Mouse (Mus musculus): ENCODE measurements around the gene Kctd11. TPM values are rescaled to one million over a fixed set of nuclear protein-coding genes. Genes with fewer than 3 reads are reported as not detected.

The Kctd11 gene
- polyA plus RNA-seq, 1 experiment, result 8.0 TPM

DNA sequence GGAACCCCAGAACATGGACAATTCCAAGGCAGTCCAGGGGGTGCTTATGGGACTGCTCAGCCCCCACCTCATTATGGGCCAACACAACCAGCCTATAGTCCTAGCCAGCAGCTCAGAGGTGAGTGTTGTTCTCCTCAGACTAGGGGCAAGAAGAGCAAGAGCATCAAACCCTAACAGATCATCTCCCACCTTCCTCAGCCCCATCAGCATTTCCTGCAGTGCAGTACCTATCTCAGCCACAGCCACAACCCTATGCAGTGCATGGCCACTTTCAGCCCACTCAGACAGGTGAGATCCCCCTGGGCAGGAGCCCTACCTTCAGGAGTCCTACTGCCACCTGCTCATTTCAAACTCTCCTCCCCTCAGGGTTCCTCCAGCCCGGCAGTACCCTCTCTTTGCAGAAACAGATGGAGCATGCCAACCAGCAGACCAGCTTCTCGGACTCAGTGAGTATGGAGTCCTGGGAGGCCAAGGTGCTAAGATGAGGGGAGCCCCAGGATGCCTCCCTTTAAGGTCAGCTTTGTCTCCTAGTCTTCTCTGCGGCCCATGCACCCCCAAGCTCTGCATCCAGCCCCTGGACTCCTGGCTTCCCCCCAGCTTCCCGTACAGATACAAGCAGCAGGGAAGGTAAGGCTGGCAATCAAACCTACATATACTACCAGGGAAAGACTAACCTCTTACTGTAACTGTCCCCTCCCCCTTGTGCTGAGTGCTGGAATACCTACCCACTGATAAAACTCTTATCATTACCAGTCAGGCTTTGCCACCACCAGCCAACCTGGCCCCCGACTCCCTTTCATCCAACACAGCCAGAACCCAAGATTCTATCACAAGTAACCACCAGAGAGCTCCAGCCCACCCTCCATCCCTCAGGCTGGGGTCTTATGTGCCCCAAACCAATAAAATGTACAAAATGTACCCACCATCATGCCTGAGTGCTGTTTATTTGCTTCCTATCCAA is 34.7 kb upstream of the Kctd11 start:
- 87% methylated on average over 5 of the region's 5 CpGs for WGBS
- TF ChIP-seq POLR2A (IDR thresholded peaks at IDR 0.05; ENCODE audit: control insufficient read depth, extremely low read depth, insufficient read depth, low read length, poor library complexity), result no peak
- no peak for TF ChIP-seq CTCF (IDR thresholded peaks at IDR 0.05; ENCODE audit: borderline replicate concordance, control insufficient read depth, extremely low read depth, insufficient read depth, low read length, poor library complexity)
- Histone ChIP-seq H3K27ac (ENCODE audit: control insufficient read depth, insufficient read depth, low read length) (no peak overlapping the region), H3K4me3 (ENCODE audit: control insufficient read depth, insufficient read depth, low read length) (no peak overlapping the region), H3K4me1 (replicated peaks; ENCODE audit: control insufficient read depth, insufficient read depth, low read length) (peaks cover 28% of the 10 kb centered on the region), H3K36me3 (ENCODE audit: control insufficient read depth, insufficient read depth, low read length) (peaks cover 33% of the 10 kb centered on the region), H3K27me3 (ENCODE audit: control insufficient read depth, insufficient read depth, low read length) (no peaks in the 10 kb centered on the region)
- DNase-seq, result no peak

DNA sequence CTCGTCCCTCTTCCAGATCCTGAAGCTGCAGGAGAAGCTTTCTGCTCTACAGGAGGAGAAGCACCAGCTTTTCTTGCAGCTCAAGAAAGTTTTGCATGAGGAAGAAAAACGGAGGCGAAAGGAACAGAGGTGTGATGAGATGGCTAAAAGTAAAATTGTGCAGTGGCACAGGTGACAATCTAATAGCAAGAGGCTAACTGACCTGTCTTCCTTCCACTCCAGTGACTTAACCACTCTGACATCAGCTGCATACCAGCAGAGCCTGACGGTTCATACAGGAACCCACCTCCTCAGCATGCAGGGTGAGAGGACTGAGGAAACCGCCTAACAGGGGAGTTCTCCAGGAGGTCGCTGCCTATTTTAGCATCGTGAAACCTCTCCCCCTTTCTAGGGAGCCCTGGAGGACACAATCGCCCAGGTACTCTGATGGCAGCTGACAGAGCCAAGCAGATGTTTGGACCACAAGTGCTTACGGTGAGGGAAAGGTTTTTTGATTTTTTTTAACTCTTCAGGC is 33.8 kb upstream of the Kctd11 start:
- WGBS, result 44% methylated on average over 9 of the region's 9 CpGs
- no peak for TF ChIP-seq POLR2A (IDR thresholded peaks at IDR 0.05; ENCODE audit: control insufficient read depth, extremely low read depth, insufficient read depth, low read length, poor library complexity)
- TF ChIP-seq CTCF (IDR thresholded peaks at IDR 0.05; ENCODE audit: borderline replicate concordance, control insufficient read depth, extremely low read depth, insufficient read depth, low read length, poor library complexity), result no peak
- Histone ChIP-seq H3K4me3 (ENCODE audit: control insufficient read depth, insufficient read depth, low read length) (no peak overlapping the region), H3K4me1 (replicated peaks; ENCODE audit: control insufficient read depth, insufficient read depth, low read length) (peaks cover 28% of the 10 kb centered on the region), H3K36me3 (ENCODE audit: control insufficient read depth, insufficient read depth, low read length) (peaks cover 33% of the 10 kb centered on the region), H3K27ac (ENCODE audit: control insufficient read depth, insufficient read depth, low read length) (no peak overlapping the region), H3K27me3 (ENCODE audit: control insufficient read depth, insufficient read depth, low read length) (no peaks in the 10 kb centered on the region)
- no peak for DNase-seq

DNA sequence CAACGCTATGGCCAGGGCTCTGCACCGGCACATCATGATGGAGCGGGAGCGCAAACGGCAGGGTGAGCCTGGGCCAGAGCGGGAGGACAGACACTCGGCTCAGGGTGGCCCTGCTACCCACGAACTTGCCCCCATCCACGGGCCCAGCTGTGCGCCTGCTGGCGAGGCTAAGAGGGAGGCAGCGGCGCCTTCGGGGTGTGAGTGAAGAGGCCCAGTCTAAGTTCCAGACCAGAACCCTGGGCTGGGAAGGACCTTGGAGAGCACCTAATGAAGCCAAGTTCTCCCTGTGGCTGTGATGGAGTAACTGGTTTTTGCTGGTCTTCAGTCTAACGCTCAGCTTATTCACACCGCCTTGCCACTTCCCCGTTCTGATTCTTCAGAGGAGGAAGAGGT is 33.2 kb upstream of the Kctd11 start:
- DNase-seq, result no peak
- no peak overlapping the region for H3K27ac ChIP-seq (ENCODE audit: control insufficient read depth, insufficient read depth, low read length)
- TF ChIP-seq POLR2A (IDR thresholded peaks at IDR 0.05; ENCODE audit: control insufficient read depth, extremely low read depth, insufficient read depth, low read length, poor library complexity), result no peak
- TF ChIP-seq CTCF (IDR thresholded peaks at IDR 0.05; ENCODE audit: borderline replicate concordance, control insufficient read depth, extremely low read depth, insufficient read depth, low read length, poor library complexity), result no peak
- under 1% methylated on average over 17 of the region's 17 CpGs for WGBS
- H3K27me3 ChIP-seq (ENCODE audit: control insufficient read depth, insufficient read depth, low read length), result no peaks in the 10 kb centered on the region
- peaks cover 23% of the 10 kb centered on the region for H3K4me1 ChIP-seq (replicated peaks; ENCODE audit: control insufficient read depth, insufficient read depth, low read length)
- H3K4me3 ChIP-seq (ENCODE audit: control insufficient read depth, insufficient read depth, low read length), result peak overlapping the region; percentile 87
- peaks cover 36% of the 10 kb centered on the region for H3K36me3 ChIP-seq (ENCODE audit: control insufficient read depth, insufficient read depth, low read length)

DNA sequence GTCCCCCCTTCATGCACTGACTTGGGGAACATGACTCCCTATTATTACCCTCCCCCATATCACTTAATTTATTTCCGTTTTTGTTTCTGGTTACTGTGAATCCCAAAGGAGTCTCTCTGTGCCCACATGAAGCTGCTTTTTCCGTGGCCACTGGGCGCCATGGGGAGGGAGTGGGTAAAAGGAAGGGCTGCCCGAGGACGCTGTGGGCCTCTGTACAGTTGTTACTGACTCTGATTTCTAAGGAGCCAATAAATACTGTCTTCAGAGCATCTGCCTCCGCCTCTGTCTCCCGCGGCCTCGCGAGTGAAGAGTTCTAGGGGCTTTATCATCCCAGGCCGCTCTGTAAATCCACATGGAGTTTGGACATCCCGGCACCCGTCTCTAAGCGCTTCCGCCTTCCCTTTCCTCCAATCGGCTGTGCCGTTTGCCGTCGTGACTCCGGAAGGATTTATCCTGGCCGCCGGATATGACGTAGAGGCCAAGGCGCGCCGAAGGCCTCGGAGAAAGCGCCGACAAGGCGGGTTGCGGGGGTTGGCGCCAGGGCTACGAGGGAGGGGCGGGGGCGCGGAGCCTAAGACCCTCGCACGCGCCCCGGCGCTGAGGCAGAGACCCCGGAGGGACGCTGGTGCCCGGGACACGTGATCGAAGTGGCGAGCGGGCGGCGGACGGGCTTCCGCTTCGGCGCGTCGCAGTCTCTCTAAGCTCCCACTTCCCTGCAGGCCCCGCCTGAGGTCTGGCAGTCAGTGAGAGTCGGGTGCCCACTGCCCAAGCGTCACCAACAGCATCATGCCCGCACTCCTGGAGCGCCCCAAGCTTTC is 32.6 kb upstream of the Kctd11 start, which contains the start of gene Gps2:
TSS of gene Gps2 (plus strand) at position 335 of the 818 bp plus-strand sequence.
- WGBS, result under 1% methylated on average over 61 of the region's 61 CpGs
- H3K36me3 ChIP-seq (ENCODE audit: control insufficient read depth, insufficient read depth, low read length), result peaks cover 35% of the 10 kb centered on the region

DNA sequence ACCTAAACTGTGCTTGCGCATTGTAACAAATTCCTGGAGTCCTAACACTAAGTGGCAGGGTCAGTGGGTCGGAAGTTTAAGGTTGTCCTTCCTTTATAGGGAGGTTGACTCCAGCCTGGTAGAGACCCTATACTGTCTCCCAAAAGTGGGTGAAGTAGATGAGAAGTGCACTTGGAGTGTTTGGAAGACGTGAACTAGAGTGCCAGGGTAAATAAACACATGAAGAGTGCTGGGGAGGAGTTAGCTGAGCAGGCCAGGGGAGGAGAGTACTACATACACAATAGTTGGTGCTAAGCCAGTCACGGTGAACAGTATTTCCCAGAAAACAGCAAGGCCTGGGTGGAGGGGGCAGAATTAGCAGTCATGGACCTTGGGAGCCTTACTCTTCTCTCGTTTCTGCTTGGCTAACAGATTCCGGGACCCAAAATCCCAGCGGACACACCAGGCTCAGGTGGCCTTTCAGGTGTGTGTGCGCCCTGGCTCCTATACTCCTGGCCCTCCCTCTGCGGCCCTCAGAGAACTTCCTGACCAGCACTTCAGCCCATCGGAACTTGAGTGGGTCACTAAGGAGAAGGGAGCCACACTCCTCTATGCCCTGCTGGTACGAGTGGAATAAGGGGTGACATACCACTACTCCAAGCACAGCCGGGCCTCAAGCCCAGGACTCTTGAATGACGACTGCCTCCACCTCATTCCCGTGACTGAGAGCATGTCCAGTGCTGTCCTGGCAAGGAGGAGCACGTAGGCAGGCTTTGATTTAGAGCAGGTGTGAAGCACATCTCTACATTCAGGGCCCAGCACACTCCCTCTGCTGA is 31.7 kb upstream of the Kctd11 start:
- no peak for DNase-seq
- H3K27me3 ChIP-seq (ENCODE audit: control insufficient read depth, insufficient read depth, low read length), result no peaks in the 10 kb centered on the region
- no peak overlapping the region for H3K27ac ChIP-seq (ENCODE audit: control insufficient read depth, insufficient read depth, low read length)
- peaks cover 35% of the 10 kb centered on the region for H3K36me3 ChIP-seq (ENCODE audit: control insufficient read depth, insufficient read depth, low read length)
- TF ChIP-seq POLR2A (IDR thresholded peaks at IDR 0.05; ENCODE audit: control insufficient read depth, extremely low read depth, insufficient read depth, low read length, poor library complexity), result no peak
- TF ChIP-seq CTCF (IDR thresholded peaks at IDR 0.05; ENCODE audit: borderline replicate concordance, control insufficient read depth, extremely low read depth, insufficient read depth, low read length, poor library complexity), result no peak
- 88% methylated on average over 15 of the region's 15 CpGs for WGBS
- peaks cover 22% of the 10 kb centered on the region for H3K4me1 ChIP-seq (replicated peaks; ENCODE audit: control insufficient read depth, insufficient read depth, low read length)
- peak overlapping the region; percentile 87; the same call in 1 of the 2 replicates for H3K4me3 ChIP-seq (ENCODE audit: control insufficient read depth, insufficient read depth, low read length)

More for the DNA sequence above, 32.6 kb upstream of the Kctd11 start, which contains the start of gene Gps2:
- Histone ChIP-seq H3K27me3 (ENCODE audit: control insufficient read depth, insufficient read depth, low read length) (no peaks in the 10 kb centered on the region), H3K4me3 (ENCODE audit: control insufficient read depth, insufficient read depth, low read length) (peak within 1 kb of the TSS; percentile 87), H3K4me1 (replicated peaks; ENCODE audit: control insufficient read depth, insufficient read depth, low read length) (peaks cover 22% of the 10 kb centered on the region), H3K27ac (ENCODE audit: control insufficient read depth, insufficient read depth, low read length) (no peak within 1 kb of the TSS)
- TF ChIP-seq POLR2A (IDR thresholded peaks at IDR 0.05; ENCODE audit: control insufficient read depth, extremely low read depth, insufficient read depth, low read length, poor library complexity), result peak; percentile 59
- no peak for TF ChIP-seq CTCF (IDR thresholded peaks at IDR 0.05; ENCODE audit: borderline replicate concordance, control insufficient read depth, extremely low read depth, insufficient read depth, low read length, poor library complexity)
- DNase-seq, result peak; percentile 89

Data from thymus, adult 2 months (tissue).